Mouse (Mus musculus) neural tube, embryonic 14.5 days (tissue): ENCODE results near the gene Lurap1. TPM values are rescaled to one million over a fixed set of nuclear protein-coding genes. Genes with fewer than 3 reads are reported as not detected.

Experiments used
- ATAC-seq: fragments of 200-750 bp; cut with Nextera tagmentation; 2 replicates; pipeline ENCODE4 v1.8.0; 2017; ENCODE audit warnings: low read depth, mild to moderate bottlenecking, moderate TSS enrichment, moderate library complexity
- H3K27ac ChIP-seq: fragments of 300-500 bp; sonication (generic); 2 replicates; pipeline ENCODE4 v1.5.1; 2014; ENCODE audit warnings: low read depth, mild to moderate bottlenecking, control low read depth, low read length, moderate library complexity, mixed read lengths
- H3K27me3 ChIP-seq: fragments of 300-500 bp; sonication (generic); 2 replicates; pipeline ENCODE4 v1.6.1; 2014; ENCODE audit warnings: low read length; ENCODE audit not compliant: control insufficient read depth, insufficient read depth
- H3K36me3 ChIP-seq: fragments of 300-500 bp; sonication (generic); 2 replicates; pipeline ENCODE4 v1.6.1; 2014; ENCODE audit warnings: low read length, mixed read lengths; ENCODE audit not compliant: control insufficient read depth, insufficient read depth
- H3K4me1 ChIP-seq: fragments of 300-500 bp; sonication (generic); 2 replicates; pipeline ENCODE4 v1.6.1; 2014; ENCODE audit warnings: low read length; ENCODE audit not compliant: control insufficient read depth, insufficient read depth
- H3K4me2 ChIP-seq: fragments of 300-500 bp; sonication (generic); 2 replicates; pipeline ENCODE4 v1.6.1; 2014; ENCODE audit warnings: mild to moderate bottlenecking, low read depth, low read length, control low read depth
- H3K4me3 ChIP-seq: fragments of 300-500 bp; sonication (generic); 2 replicates; pipeline ENCODE4 v1.5.1; 2014; ENCODE audit warnings: low read depth, low read length, control low read depth, mixed read lengths
- H3K9ac ChIP-seq: fragments of 300-500 bp; sonication (generic); replicated peaks from 2 replicates; pipeline ENCODE4 v1.6.1; 2014; ENCODE audit warnings: low read depth, mild to moderate bottlenecking, control low read depth, low read length, mixed read lengths
- H3K9me3 ChIP-seq: fragments of 300-500 bp; sonication (generic); 2 replicates; pipeline ENCODE4 v1.6.1; 2016; ENCODE audit warnings: low read length; ENCODE audit not compliant: control insufficient read depth
- WGBS: fragments of 180-500 bp; shearing (Covaris S2); extraction: QIAGEN DNeasy Blood & Tissue Kit; methylation state at CpG from one replicate; pipeline ENCODE4 v1.1.7; 2014; 5-methylcytosine and 5-hydroxymethylcytosine counted together
- polyA plus RNA-seq: library from polyadenylated mRNA; unstranded; fragments of >200 nt; fragmentation: Nextera tagmentation; extraction: Ambion mirVana; gene quantifications from 2 replicates; pipeline ENCODE4 v1.2.1, GENCODE M21; 2014

Lurap1 gene
- polyA plus RNA-seq, 1 experiment from 2014 or later: 2.9 TPM

DNA sequence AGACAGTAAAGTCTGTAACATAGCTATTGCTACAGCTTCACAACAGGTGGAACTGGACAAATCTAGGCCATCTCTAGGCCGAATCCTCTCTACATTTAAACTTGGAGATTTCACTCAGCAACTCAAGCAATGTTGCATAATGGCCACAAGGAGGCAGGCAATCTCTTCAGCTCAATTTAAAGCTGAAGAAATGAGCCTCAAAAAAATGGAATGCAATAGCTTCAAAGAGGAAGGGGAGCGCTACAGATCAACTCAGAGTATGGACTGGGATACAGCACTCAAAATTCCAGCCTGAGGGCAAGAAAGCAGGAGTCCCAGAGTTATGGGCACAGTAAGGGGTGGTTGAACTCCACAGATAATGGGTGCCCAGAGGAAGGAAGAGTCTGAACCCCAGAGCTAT, 16.1 kb downstream of the Lurap1 start:
- Histone ChIP-seq H3K4me1 (no peaks in the 10 kb centered on the region), H3K27ac (no peak overlapping the region), H3K4me2 (no peak overlapping the region), H3K9me3 (no peaks in the 10 kb centered on the region), H3K27me3 (no peaks in the 10 kb centered on the region), H3K9ac (no peak overlapping the region), H3K36me3 (no peaks in the 10 kb centered on the region), H3K4me3 (no peak overlapping the region)
- WGBS: 50% methylated on average over 2 of the region's 2 CpGs
- ATAC-seq: no peak

DNA sequence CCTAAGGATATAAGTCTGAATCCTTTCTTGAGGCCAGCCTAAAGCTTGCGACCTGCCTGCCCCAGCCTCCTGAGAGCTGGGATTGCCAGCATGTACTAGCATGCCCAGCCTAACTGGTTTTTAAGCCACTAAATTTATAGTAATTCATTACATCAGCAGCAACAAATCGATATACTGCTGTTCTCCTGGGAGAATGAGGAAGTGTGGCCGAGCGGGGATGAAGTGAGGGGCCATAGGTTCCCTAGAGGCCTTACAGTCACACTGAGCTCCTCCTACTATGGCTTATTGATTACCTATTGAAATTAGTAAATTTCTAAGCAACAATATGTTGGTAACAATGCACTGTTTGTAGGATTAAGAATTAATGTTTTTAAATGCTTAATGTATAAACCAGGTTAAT, 18.0 kb downstream of the Lurap1 start:
- Histone ChIP-seq H3K9ac (no peak overlapping the region), H3K4me3 (no peak overlapping the region), H3K27me3 (no peaks in the 10 kb centered on the region), H3K27ac (no peak overlapping the region), H3K36me3 (no peaks in the 10 kb centered on the region), H3K4me2 (no peak overlapping the region), H3K4me1 (no peaks in the 10 kb centered on the region), H3K9me3 (no peaks in the 10 kb centered on the region)
- 71% methylated on average over 4 of the region's 4 CpGs for WGBS
- no peak for ATAC-seq

DNA sequence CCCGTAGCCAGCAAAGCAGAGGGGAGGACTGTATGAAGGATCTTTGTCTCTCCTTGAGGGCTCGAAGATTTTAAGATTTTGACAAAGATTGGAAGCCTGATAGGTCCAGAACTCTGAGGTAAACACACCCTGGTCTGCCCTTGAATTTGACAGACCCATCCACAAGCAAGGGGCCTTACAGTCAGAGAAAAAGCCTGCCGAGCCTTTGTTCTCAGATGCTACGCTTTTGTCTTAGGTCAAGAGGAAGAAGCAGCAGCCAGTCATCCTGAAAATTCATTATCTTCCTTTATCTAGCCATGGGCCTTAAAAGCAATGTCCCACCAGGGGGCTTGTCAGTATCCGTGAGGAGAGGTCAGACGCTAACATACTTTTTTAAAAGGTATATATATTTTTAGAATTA, 23.2 kb downstream of the Lurap1 start:
- WGBS: 58% methylated on average over 6 of the region's 6 CpGs
- Histone ChIP-seq H3K9ac (no peak overlapping the region), H3K9me3 (no peaks in the 10 kb centered on the region), H3K27me3 (no peaks in the 10 kb centered on the region), H3K4me3 (no peak overlapping the region), H3K4me1 (no peaks in the 10 kb centered on the region), H3K4me2 (no peak overlapping the region), H3K36me3 (no peaks in the 10 kb centered on the region), H3K27ac (no peak overlapping the region)
- no peak for ATAC-seq

DNA sequence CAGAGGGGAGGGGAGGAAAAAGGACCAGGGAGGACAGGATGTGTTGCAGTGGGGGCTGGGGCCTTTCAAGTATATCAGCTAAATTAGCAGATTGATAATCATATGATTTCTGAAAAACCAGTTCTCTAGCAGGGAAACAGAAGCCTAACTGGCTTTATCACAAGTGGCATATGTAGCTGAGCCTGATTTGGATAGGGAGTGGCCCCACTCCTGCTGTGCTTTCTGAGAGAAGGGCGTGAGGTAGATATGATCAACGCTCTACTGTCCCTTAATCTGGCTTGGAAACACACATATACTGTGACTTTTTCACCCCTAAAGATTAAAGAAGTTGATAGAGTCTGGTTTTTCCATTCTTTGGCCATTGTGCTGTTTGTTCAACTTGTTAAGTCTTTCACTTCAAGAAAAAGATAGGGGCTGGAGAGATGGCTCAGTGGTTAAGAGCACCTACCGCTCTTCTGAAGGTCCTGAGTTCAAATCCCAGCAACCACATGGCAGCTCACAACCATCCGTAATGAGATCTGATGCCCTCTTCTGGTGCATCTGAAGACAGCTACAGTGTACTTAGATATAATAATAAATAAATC, 25.2 kb downstream of the Lurap1 start:
- Histone ChIP-seq H3K4me3 (no peak overlapping the region), H3K36me3 (no peaks in the 10 kb centered on the region), H3K4me1 (no peaks in the 10 kb centered on the region), H3K9me3 (no peaks in the 10 kb centered on the region), H3K4me2 (no peak overlapping the region), H3K9ac (no peak overlapping the region), H3K27ac (no peak overlapping the region), H3K27me3 (no peaks in the 10 kb centered on the region)
- 96% methylated on average over 4 of the region's 4 CpGs for WGBS
- ATAC-seq: no peak

DNA sequence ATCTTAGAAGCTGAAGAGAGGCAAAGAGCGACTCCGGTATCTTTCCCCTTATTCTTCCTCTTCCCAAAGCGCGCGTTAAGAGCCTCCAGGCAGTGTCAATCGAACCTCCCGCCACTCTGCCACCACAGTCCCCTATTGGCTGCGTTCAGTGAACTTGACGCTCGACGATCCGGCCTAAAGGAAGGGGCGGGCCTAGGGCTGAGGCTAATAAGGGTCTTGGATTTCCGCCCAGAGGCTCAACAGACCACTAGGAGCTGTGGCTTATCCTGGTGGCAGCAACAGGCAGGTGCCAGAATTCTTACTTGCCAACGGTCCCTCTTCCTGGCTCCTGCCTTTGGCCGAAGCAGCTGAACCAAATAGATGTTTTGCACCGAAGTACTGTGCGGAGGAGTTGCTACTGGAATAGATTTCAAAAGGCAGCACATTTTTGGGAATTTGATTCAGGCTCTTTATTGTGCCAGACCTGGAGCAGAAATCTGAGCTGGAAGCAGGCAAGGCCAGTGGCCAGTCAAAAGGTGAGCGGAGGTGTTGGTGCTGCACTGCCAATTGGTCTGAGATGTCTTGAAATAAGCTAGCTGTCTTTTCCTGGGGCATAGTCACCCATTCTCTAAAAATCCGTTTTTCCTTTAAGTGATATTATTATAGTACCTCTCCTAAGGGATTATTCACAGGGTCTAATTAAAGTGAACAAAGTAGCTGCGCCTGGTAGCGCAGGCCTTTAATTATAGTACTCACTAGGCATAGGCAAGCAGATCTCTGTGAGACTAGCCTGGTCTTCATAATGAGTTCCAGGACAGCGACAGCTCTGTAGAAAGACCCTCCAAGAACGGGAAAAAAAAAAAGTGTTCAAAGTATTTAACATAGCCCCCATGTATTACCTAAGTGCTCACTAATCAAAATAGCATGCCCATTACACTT, 27.3 kb downstream of the Lurap1 start, which contains the start of the genes Rad54l and Pomgnt1:
Rad54l (minus strand) TSS at position 89 of the 918 bp plus-strand sequence.
Pomgnt1 (plus strand) TSS at position 239 of the 918 bp plus-strand sequence.
- 5% methylated on average over 24 of the region's 24 CpGs for WGBS

DNA sequence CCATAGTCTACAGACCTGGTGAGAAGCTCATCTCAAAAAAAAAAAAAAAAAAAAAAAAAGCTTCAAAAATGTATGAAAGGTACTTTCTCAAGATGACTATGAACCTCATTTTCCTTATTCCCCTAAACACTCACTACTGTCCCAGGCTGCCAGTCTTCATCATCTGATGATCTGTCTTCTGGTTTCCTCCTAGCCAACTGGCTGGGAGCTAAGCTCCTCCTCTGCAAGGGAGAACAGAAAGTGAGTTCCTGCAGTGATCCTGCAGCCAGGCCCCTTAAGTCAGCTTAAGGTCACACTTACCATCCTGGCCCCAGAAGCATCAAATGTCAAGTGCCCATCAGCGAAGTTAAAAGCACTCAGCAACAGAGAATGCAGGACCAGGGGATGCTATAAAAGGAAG, 28.4 kb downstream of the Lurap1 start:
- Histone ChIP-seq H3K9ac (no peak overlapping the region), H3K27ac (no peak overlapping the region), H3K4me3 (no peak overlapping the region), H3K4me2 (peak overlapping the region; percentile 74; the same call in 1 of the 2 replicates), H3K4me1 (no peaks in the 10 kb centered on the region), H3K36me3 (no peaks in the 10 kb centered on the region), H3K27me3 (no peaks in the 10 kb centered on the region), H3K9me3 (no peaks in the 10 kb centered on the region)
- ATAC-seq: no peak
- 4% methylated on average over 1 of the region's 1 CpGs for WGBS

More for the DNA sequence above, 27.3 kb downstream of the Lurap1 start, which contains the start of the genes Rad54l and Pomgnt1:
- Histone ChIP-seq H3K4me2 (peak within 1 kb of the TSS; percentile 74), H3K27me3 (no peaks in the 10 kb centered on the region), H3K4me3 (peak within 1 kb of the TSS; percentile 50), H3K4me1 (no peaks in the 10 kb centered on the region), H3K9me3 (no peaks in the 10 kb centered on the region), H3K36me3 (no peaks in the 10 kb centered on the region), H3K27ac (peak within 1 kb of the TSS; percentile 24; the same call in 1 of the 2 replicates), H3K9ac (peak within 1 kb of the TSS; percentile 53)
- peak; percentile 99 for ATAC-seq

DNA sequence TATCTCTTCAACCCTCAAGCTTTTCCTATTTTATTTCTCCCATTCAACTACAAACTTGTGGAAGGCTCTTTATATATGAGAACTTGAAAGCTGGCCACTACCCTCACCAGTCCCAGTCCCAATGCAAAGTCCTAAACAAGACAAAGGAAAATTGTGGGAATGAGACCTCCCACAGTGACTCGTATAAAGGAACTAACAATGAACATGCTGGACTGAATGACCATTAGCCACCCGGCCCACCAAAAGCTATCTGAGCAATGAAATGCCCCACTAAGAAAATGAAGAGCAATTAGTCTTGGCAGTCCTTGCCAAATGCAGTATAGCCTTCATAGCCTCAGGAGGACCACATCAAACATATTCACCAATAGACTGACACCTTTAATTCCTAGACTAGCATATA, 39.7 kb downstream of the Lurap1 start:
- no peak for ATAC-seq
- Histone ChIP-seq H3K9me3 (no peaks in the 10 kb centered on the region), H3K4me2 (no peak overlapping the region), H3K4me3 (no peak overlapping the region), H3K27me3 (no peaks in the 10 kb centered on the region), H3K36me3 (no peaks in the 10 kb centered on the region), H3K4me1 (no peaks in the 10 kb centered on the region), H3K27ac (no peak overlapping the region), H3K9ac (no peak overlapping the region)
- 33% methylated on average over 2 of the region's 2 CpGs for WGBS

DNA sequence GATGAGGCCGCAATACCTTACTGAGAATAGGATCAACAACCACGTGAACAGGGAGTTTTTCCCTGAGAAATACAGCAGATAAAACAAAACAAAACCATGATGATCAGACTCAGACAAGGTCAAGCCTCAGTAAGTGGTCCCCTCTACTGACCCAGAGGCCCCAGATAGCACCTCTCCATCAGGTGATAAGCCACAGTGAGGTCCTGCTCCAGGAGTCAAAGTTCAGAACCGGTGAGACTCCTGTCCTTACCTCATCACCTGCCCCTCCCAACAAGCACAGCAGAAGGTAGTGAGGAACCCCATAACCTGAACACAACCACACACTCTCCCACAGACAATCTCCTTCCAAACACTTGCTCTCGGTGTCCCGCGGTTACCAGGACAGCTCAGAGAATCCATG, 40.4 kb downstream of the Lurap1 start:
- Histone ChIP-seq H3K4me2 (no peak overlapping the region), H3K36me3 (no peaks in the 10 kb centered on the region), H3K27me3 (no peaks in the 10 kb centered on the region), H3K9me3 (no peaks in the 10 kb centered on the region), H3K4me1 (no peaks in the 10 kb centered on the region), H3K4me3 (no peak overlapping the region), H3K9ac (no peak overlapping the region), H3K27ac (no peak overlapping the region)
- 97% methylated on average over 6 of the region's 6 CpGs for WGBS
- no peak for ATAC-seq

DNA sequence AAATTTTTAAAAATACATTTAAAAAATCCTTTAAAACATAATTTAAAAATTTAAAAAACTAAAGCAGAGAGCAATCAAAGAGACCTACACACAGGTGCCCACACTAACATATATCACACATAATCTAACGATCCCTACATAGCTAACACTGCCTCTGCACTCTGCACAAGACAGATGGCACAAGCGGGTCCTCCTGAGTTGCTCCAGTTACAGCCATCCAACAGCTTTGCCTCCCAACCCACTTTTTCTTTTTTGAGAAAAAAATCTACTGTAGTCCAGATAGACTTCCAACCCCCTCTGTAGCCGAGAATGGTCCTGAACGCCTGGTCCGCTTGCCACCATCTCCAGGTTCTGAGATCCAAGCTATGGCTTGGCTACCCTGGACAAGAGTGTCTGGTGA, 45.9 kb downstream of the Lurap1 start:
- Histone ChIP-seq H3K36me3 (no peaks in the 10 kb centered on the region), H3K4me3 (no peak overlapping the region), H3K9me3 (no peaks in the 10 kb centered on the region), H3K4me1 (no peaks in the 10 kb centered on the region), H3K9ac (no peak overlapping the region), H3K4me2 (no peak overlapping the region), H3K27ac (no peak overlapping the region), H3K27me3 (no peaks in the 10 kb centered on the region)
- ATAC-seq: no peak
- 96% methylated on average over 5 of the region's 5 CpGs for WGBS
